Mouse (Mus musculus) testis, adult 2 months (tissue): ENCODE data around the gene Hoxb6. TPM values are rescaled to one million over a fixed set of nuclear protein-coding genes. Genes with fewer than 3 reads are reported as not detected.

Experiments
- H3K27ac ChIP-seq: fragments of 200-500 bp; 2 replicates; pipeline ENCODE4 v1.5.1; 2012; ENCODE audit warnings: low read depth, low read length; ENCODE audit not compliant: control insufficient read depth, insufficient read depth
- H3K27me3 ChIP-seq: fragments of 200-500 bp; 2 replicates; pipeline ENCODE4 v1.6.1; 2012; ENCODE audit warnings: mild to moderate bottlenecking, low read length, moderate library complexity; ENCODE audit not compliant: control insufficient read depth, insufficient read depth
- H3K36me3 ChIP-seq: fragments of 200-500 bp; 2 replicates; pipeline ENCODE4 v1.6.1; 2012; ENCODE audit warnings: mild to moderate bottlenecking, low read length; ENCODE audit not compliant: control insufficient read depth, insufficient read depth
- H3K4me1 ChIP-seq: fragments of 200-500 bp; 2 replicates; pipeline ENCODE4 v1.6.1; 2012; ENCODE audit warnings: low read length; ENCODE audit not compliant: control insufficient read depth, insufficient read depth
- H3K4me3 ChIP-seq: fragments of 200-500 bp; 2 replicates; pipeline ENCODE4 v1.5.1; 2012; ENCODE audit warnings: low read depth, mild to moderate bottlenecking, low read length, moderate library complexity, mixed read lengths; ENCODE audit not compliant: control insufficient read depth
- CTCF ChIP-seq: fragments of 200-500 bp; IDR thresholded peaks from 2 replicates; pipeline ENCODE4 v1.5.1; 2012; ENCODE audit warnings: low read depth, mild to moderate bottlenecking, inconsistent platforms, low read length, moderate library complexity; ENCODE audit not compliant: control insufficient read depth, insufficient read depth, insufficient replicate concordance
- POLR2A ChIP-seq: fragments of 200-500 bp; IDR thresholded peaks from 2 replicates; pipeline ENCODE4 v1.6.1; 2012; ENCODE audit warnings: low read depth, mild to moderate bottlenecking, inconsistent platforms, low read length, moderate library complexity; ENCODE audit not compliant: control insufficient read depth
- polyA plus RNA-seq: library from polyadenylated mRNA; depleted of rRNA; stranded (reverse); fragments of >200 nt; gene quantifications from 2 replicates; pipeline ENCODE4 v1.2.3, GENCODE M21; 2012

Hoxb6 gene
- polyA plus RNA-seq, 1 experiment: 0.15 TPM

GRCm38 (mm10) chr11:96324965-96325364, 32.7 kb downstream of the Hoxb6 start:
- Histone ChIP-seq H3K27ac (no peak overlapping the region), H3K4me1 (peaks cover 4% of the 10 kb centered on the region), H3K27me3 (peaks cover 6% of the 10 kb centered on the region), H3K4me3 (no peak overlapping the region), H3K36me3 (no peaks in the 10 kb centered on the region)
- no peak for TF ChIP-seq CTCF
- TF ChIP-seq POLR2A: no peak

DNA sequence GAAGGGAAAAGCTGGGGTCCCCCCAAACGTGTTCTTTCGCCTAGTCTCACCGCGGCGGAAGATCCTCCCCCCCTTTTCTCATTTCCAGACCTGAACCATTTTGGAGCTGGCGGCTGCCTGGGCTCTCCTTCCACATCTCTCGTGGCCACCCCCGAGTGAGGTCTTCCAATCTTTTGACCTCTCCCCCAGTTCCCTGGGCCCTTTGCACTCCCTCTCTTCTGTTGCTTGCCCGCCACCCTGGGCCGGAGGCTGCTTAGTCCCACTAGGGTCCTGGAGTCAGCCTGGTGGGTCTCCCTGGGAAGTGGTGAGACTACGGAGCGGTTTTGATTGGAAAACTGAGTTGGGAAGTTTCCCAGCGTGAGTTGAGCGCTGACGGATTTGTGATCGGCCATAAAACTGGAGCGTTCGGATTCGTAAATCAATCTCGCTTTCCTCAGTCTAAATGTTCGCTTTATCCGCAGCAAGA, 33.5 kb downstream of the Hoxb6 start:
- Histone ChIP-seq H3K27me3 (peaks cover 5% of the 10 kb centered on the region), H3K4me1 (peaks cover 3% of the 10 kb centered on the region; the same call in 1 of the 2 replicates), H3K27ac (no peak overlapping the region), H3K36me3 (no peaks in the 10 kb centered on the region), H3K4me3 (no peak overlapping the region)
- TF ChIP-seq CTCF (no peak), POLR2A (no peak)

GRCm38 (mm10) chr11:96326705-96327104, 34.4 kb downstream of the Hoxb6 start:
- H3K27ac ChIP-seq: no peak overlapping the region

GRCm38 (mm10) chr11:96327122-96327521, 34.8 kb downstream of the Hoxb6 start:
- TF ChIP-seq CTCF: no peak
- TF ChIP-seq POLR2A: no peak
- Histone ChIP-seq H3K4me1 (peaks cover 3% of the 10 kb centered on the region; the same call in 1 of the 2 replicates), H3K36me3 (no peaks in the 10 kb centered on the region), H3K4me3 (no peak overlapping the region), H3K27me3 (peaks cover 2% of the 10 kb centered on the region), H3K27ac (no peak overlapping the region)

More at GRCm38 (mm10) chr11:96326705-96327104, 34.4 kb downstream of the Hoxb6 start:
- Histone ChIP-seq H3K27me3 (peaks cover 2% of the 10 kb centered on the region), H3K36me3 (no peaks in the 10 kb centered on the region), H3K4me1 (peaks cover 3% of the 10 kb centered on the region; the same call in 1 of the 2 replicates), H3K4me3 (no peak overlapping the region)
- no peak for TF ChIP-seq POLR2A
- no peak for TF ChIP-seq CTCF

- TF ChIP-seq CTCF (no peak), POLR2A (no peak)
- H3K27ac ChIP-seq: no peak overlapping the region
- H3K36me3 ChIP-seq: no peaks in the 10 kb centered on the region
- peaks cover 5% of the 10 kb centered on the region for H3K27me3 ChIP-seq
- H3K4me3 ChIP-seq: no peak overlapping the region
- H3K4me1 ChIP-seq: peaks cover 3% of the 10 kb centered on the region
Measured at GRCm38 (mm10) chr11:96327750-96328149, 35.5 kb downstream of the Hoxb6 start.

- Histone ChIP-seq H3K36me3 (no peaks in the 10 kb centered on the region), H3K27ac (no peak overlapping the region), H3K4me1 (peaks cover 6% of the 10 kb centered on the region), H3K4me3 (no peak overlapping the region), H3K27me3 (peaks cover 5% of the 10 kb centered on the region)
- TF ChIP-seq POLR2A (no peak), CTCF (no peak)
Measured at GRCm38 (mm10) chr11:96328605-96329004, 36.3 kb downstream of the Hoxb6 start.

DNA sequence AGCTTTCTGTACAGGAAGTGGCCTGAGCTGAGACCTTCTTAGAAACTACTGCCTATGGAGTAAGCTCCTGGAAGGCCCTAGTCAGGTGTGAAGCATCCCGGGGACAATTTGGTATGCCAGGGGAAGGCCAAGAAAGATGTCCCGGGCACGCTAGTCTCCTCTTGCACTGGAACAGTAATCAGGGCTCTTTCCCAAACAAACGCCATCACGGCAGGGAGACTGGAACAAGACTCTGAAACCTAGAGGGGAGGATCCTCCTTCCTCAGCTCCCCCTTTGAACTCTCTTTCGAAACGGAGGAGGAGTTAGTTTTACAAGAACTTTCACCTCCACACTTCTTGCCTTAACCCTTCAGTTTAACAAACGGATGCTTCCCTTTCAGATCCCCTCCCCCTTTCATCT, 39.8 kb downstream of the Hoxb6 start:
- no peak overlapping the region for H3K4me3 ChIP-seq
- H3K4me1 ChIP-seq: peaks cover 5% of the 10 kb centered on the region
- peaks cover 3% of the 10 kb centered on the region; the same call in 1 of the 2 replicates for H3K27me3 ChIP-seq
- no peaks in the 10 kb centered on the region for H3K36me3 ChIP-seq
- H3K27ac ChIP-seq: no peak overlapping the region
- no peak for TF ChIP-seq POLR2A
- no peak for TF ChIP-seq CTCF
